Mouse (Mus musculus): ENCODE data around the gene Cebpb.

- TF ChIP-seq USF1 (IDR thresholded peaks at IDR 0.05; ENCODE audit: low read depth, low read length) = no peak
- no peak for TF ChIP-seq CTCF (IDR thresholded peaks at IDR 0.05 in 2 of 3, conservative IDR thresholded peaks at IDR 0.05 in 1 of 3; ENCODE audit: control insufficient read depth in 1 of 3, insufficient read depth in 1 of 3, low read depth in 2 of 3, low read length in 3 of 3, poor library complexity in 1 of 3, severe bottlenecking in 1 of 3)
- TF ChIP-seq MAX (IDR thresholded peaks at IDR 0.05; ENCODE audit: low read length) = no peak
- no peak for TF ChIP-seq NRF1 (IDR thresholded peaks at IDR 0.05; ENCODE audit: insufficient read depth, low read depth, low read length, poor library complexity, severe bottlenecking)
- no peak for TF ChIP-seq CHD2 (IDR thresholded peaks at IDR 0.05; ENCODE audit: low read length)
- TF ChIP-seq UBTF (IDR thresholded peaks at IDR 0.05; ENCODE audit: borderline replicate concordance, insufficient read depth, low read depth, low read length) = no peak
- no peak for TF ChIP-seq TBP (IDR thresholded peaks at IDR 0.05; ENCODE audit: low read depth, low read length)
- TF ChIP-seq ZNF384 (IDR thresholded peaks at IDR 0.05; ENCODE audit: low read depth, low read length) = no peak
- no peak for TF ChIP-seq POLR2A (IDR thresholded peaks at IDR 0.05; ENCODE audit: control insufficient read depth in 1 of 2, insufficient read depth in 1 of 2, low read depth in 1 of 2, low read length in 2 of 2, poor library complexity in 1 of 2)
- TF ChIP-seq E2F4 (IDR thresholded peaks at IDR 0.05; ENCODE audit: borderline replicate concordance, low read depth, low read length) = no peak
These were observed 31.9 kb upstream of the Cebpb start for GRCm38 (mm10) chr2:167656629-167657478.

Measured in MEL (cell line).